Mouse (Mus musculus) forebrain, embryonic 16.5 days (tissue): Measurements from ENCODE around the gene Bhlha15. TPM values are rescaled to one million over a fixed set of nuclear protein-coding genes. Genes with fewer than 3 reads are reported as not detected.

Experiments used
- ATAC-seq: fragments of 200-750 bp; cut with Nextera tagmentation; 2 replicates; pipeline ENCODE4 v1.8.0; 2017; ENCODE audit warnings: mild to moderate bottlenecking, moderate library complexity
- H3K27ac ChIP-seq: fragments of 300-500 bp; sonication (generic); 2 replicates; pipeline ENCODE4 v1.5.1; 2014; ENCODE audit warnings: low read length, control low read depth
- H3K27me3 ChIP-seq: fragments of 300-500 bp; sonication (generic); replicated peaks from 2 replicates; pipeline ENCODE4 v1.6.1; 2014; ENCODE audit warnings: low read length; ENCODE audit not compliant: control insufficient read depth, insufficient read depth
- H3K36me3 ChIP-seq: fragments of 300-500 bp; sonication (generic); 2 replicates; pipeline ENCODE4 v1.6.1; 2014; ENCODE audit not compliant: control insufficient read depth, insufficient read depth
- H3K4me1 ChIP-seq: fragments of 300-500 bp; sonication (generic); replicated peaks from 2 replicates; pipeline ENCODE4 v1.6.1; 2014; ENCODE audit warnings: low read length; ENCODE audit not compliant: control insufficient read depth, insufficient read depth
- H3K4me2 ChIP-seq: fragments of 300-500 bp; sonication (generic); 2 replicates; pipeline ENCODE4 v1.6.1; 2014; ENCODE audit warnings: mild to moderate bottlenecking, low read length, control low read depth
- H3K4me3 ChIP-seq: fragments of 300-500 bp; sonication (generic); replicated peaks from 2 replicates; pipeline ENCODE4 v1.5.1; 2014; ENCODE audit warnings: mild to moderate bottlenecking, low read length, control low read depth
- H3K9ac ChIP-seq: fragments of 300-500 bp; sonication (generic); replicated peaks from 2 replicates; pipeline ENCODE4 v1.6.1; 2014; ENCODE audit warnings: low read depth, low read length, control low read depth
- H3K9me3 ChIP-seq: fragments of 300-500 bp; sonication (generic); 2 replicates; pipeline ENCODE4 v1.6.1; 2016; ENCODE audit warnings: low read length; ENCODE audit not compliant: control insufficient read depth
- WGBS: fragments of 180-500 bp; shearing (Covaris S2); extraction: QIAGEN DNeasy Blood & Tissue Kit; methylation state at CpG from one replicate; pipeline ENCODE4 v1.1.7; 2014; 5-methylcytosine and 5-hydroxymethylcytosine counted together
- polyA plus RNA-seq: library from polyadenylated mRNA; unstranded; fragments of >200 nt; fragmentation: Nextera tagmentation; extraction: Ambion mirVana; gene quantifications from 2 replicates; pipeline ENCODE4 v1.2.1, GENCODE M21; 2015

Bhlha15 gene
- polyA plus RNA-seq, 1 experiment from 2014 or later: 0.05 TPM

DNA sequence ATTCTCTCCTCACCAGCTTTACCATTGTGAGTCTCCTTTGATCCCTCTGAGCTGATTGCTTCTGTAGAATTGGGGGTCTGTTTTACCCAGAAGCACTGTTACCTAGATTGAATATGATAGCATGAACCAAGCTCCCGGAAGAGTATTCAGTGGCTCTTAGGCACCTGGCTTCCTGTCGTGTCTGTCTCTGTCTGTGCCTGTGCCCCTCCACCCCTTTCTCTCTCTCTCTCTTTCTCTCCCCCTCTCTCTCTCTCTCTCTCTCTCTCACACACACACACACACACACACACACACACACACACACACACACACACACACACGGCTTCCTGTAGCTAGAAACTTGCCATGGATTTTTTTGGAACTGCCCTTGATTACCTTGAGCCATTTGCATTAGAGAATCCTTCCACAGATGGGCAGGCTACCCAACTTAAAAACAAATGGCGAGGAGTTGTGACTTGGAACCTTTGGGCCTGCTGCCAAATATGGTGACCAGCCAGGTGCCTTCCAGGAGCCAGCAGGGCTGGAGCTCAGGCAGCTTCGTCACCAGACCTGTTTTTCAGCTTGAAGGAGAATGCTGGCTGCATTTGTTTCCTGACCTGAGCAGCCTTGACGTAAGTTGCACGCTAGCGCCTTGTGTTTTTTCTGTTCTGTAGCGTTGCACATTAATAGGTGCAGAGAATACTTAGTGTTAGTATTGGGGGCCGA lies 27.1 kb upstream of the Bhlha15 start:
- no peak overlapping the region for H3K27ac ChIP-seq
- no peak overlapping the region for H3K4me3 ChIP-seq
- H3K4me1 ChIP-seq: peaks cover 7% of the 10 kb centered on the region; the same call in 1 of the 2 replicates
- no peaks in the 10 kb centered on the region for H3K9me3 ChIP-seq
- no peak overlapping the region for H3K4me2 ChIP-seq
- WGBS: 74% methylated on average over 10 of the region's 10 CpGs
- H3K27me3 ChIP-seq: no peaks in the 10 kb centered on the region
- no peak overlapping the region for H3K9ac ChIP-seq
- no peak for ATAC-seq
- H3K36me3 ChIP-seq: peaks cover 7% of the 10 kb centered on the region

GRCm38 (mm10) chr5:144165756-144166155 lies 24.3 kb upstream of the Bhlha15 start:
- H3K9ac ChIP-seq: no peak overlapping the region
- H3K9me3 ChIP-seq: no peaks in the 10 kb centered on the region
- H3K4me1 ChIP-seq: peaks cover 8% of the 10 kb centered on the region
- peaks cover 11% of the 10 kb centered on the region; the same call in 1 of the 2 replicates for H3K36me3 ChIP-seq
- H3K4me3 ChIP-seq: no peak overlapping the region
- H3K27ac ChIP-seq: no peak overlapping the region
- no peak overlapping the region for H3K4me2 ChIP-seq
- H3K27me3 ChIP-seq: no peaks in the 10 kb centered on the region
- no peak for ATAC-seq
- 90% methylated on average over 3 of the region's 3 CpGs for WGBS

DNA sequence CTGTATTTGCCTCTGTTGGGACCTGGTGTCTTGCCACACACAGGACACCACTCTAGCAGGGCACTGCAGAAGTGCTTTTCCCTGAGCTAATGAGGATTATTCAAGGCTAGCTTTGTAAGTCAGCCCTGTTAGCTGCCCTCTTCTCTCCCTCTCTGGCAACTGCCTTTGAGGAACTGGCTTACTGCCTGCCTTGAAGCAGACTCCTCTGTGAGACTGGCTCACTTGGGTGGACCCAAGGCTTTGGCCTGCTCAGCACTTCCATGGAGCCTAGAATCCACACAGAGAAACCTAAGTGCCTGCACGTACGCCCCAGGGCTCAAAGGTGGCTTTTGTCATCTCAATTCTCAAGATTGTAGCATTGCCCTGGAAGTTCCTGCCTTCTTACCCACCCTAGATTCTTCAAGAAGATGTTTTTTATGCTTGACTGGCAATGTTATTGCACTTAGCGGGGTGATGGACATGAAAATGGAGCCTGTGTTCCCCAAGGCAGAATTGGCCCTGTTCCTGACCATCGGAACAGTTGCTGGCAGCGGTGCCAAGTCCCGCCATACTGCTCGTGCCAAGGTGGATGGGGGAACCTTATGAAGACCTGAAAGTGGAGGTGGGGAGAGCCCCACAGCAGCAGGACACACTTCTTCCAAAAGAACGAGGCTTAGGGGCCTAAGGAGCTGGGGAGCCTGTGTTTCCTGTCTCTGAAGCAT lies 20.7 kb upstream of the Bhlha15 start:
- H3K4me3 ChIP-seq: no peak overlapping the region
- 58% methylated on average over 8 of the region's 8 CpGs for WGBS
- H3K9me3 ChIP-seq: no peaks in the 10 kb centered on the region
- peaks cover 23% of the 10 kb centered on the region for H3K36me3 ChIP-seq
- H3K4me2 ChIP-seq: no peak overlapping the region
- H3K4me1 ChIP-seq: peaks cover 8% of the 10 kb centered on the region
- H3K27ac ChIP-seq: 0 out of 2 replicates have a peak overlapping the region, but pooled peaks have one; percentile 33
- no peak for ATAC-seq
- no peaks in the 10 kb centered on the region for H3K27me3 ChIP-seq
- no peak overlapping the region for H3K9ac ChIP-seq

GRCm38 (mm10) chr5:144173648-144174047 lies 16.4 kb upstream of the Bhlha15 start:
- no peak overlapping the region for H3K9ac ChIP-seq
- H3K4me1 ChIP-seq: peaks cover 6% of the 10 kb centered on the region
- ATAC-seq: no peak
- H3K4me3 ChIP-seq: no peak overlapping the region
- no peaks in the 10 kb centered on the region for H3K27me3 ChIP-seq
- H3K9me3 ChIP-seq: no peaks in the 10 kb centered on the region
- WGBS: 95% methylated on average over 18 of the region's 18 CpGs
- peaks cover 31% of the 10 kb centered on the region for H3K36me3 ChIP-seq
- no peak overlapping the region for H3K4me2 ChIP-seq
- H3K27ac ChIP-seq: no peak overlapping the region

GRCm38 (mm10) chr5:144178216-144178615 lies 11.9 kb upstream of the Bhlha15 start:
- Histone ChIP-seq H3K9me3 (no peaks in the 10 kb centered on the region), H3K4me2 (no peak overlapping the region), H3K27me3 (no peaks in the 10 kb centered on the region), H3K9ac (no peak overlapping the region), H3K36me3 (peaks cover 17% of the 10 kb centered on the region), H3K27ac (no peak overlapping the region), H3K4me3 (no peak overlapping the region), H3K4me1 (no peaks in the 10 kb centered on the region)
- no peak for ATAC-seq
- WGBS: 75% methylated on average over 6 of the region's 6 CpGs

- no peaks in the 10 kb centered on the region for H3K4me1 ChIP-seq
- H3K36me3 ChIP-seq: peaks cover 7% of the 10 kb centered on the region
- no peak overlapping the region for H3K27ac ChIP-seq
- H3K4me2 ChIP-seq: no peak overlapping the region
- H3K27me3 ChIP-seq: no peaks in the 10 kb centered on the region
- no peak overlapping the region for H3K9ac ChIP-seq
- 94% methylated on average over 7 of the region's 7 CpGs for WGBS
- H3K9me3 ChIP-seq: no peaks in the 10 kb centered on the region
- no peak overlapping the region for H3K4me3 ChIP-seq
- no peak for ATAC-seq
Measured at GRCm38 (mm10) chr5:144181249-144181648, 8.8 kb upstream of the Bhlha15 start.

DNA sequence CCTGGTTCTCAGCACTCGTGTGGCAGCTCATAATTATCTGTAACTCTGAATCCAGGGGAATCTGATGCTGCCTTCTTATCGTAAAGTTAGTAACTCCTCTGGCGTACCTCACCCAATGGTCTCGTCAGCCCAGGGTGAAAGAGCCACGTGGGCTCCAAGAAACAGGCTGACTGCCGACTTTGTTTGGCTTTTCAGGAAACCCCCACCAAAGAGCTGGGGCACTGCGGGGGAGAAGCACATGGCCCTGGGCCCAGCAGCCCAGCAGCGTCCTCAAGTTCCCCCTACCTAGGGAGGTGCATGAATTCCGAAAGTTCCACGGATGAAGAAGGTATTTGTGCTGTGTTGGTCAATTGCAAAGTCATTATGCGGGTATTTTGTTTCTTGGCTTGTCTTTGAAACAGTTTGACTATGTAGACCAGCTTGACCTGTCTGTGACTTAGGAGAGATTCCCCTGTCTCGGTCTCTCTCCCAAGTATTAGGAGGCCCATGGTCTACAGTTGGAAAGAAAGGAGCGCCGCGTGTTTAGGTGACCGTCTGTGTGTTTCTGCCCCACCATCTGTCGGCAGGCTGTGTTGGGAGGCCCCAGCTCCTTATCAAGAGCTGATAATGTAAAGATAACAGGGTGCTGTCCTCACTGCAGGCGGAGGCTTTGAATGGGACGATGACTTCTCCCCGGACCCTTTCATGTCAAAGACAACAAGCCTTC lies 7.4 kb upstream of the Bhlha15 start:
- 88% methylated on average over 20 of the region's 20 CpGs for WGBS
- Histone ChIP-seq H3K4me1 (no peaks in the 10 kb centered on the region), H3K9ac (no peak overlapping the region), H3K27ac (no peak overlapping the region), H3K27me3 (no peaks in the 10 kb centered on the region), H3K9me3 (no peaks in the 10 kb centered on the region), H3K4me3 (no peak overlapping the region), H3K4me2 (no peak overlapping the region), H3K36me3 (peaks cover 7% of the 10 kb centered on the region; the same call in 1 of the 2 replicates)
- no peak for ATAC-seq

DNA sequence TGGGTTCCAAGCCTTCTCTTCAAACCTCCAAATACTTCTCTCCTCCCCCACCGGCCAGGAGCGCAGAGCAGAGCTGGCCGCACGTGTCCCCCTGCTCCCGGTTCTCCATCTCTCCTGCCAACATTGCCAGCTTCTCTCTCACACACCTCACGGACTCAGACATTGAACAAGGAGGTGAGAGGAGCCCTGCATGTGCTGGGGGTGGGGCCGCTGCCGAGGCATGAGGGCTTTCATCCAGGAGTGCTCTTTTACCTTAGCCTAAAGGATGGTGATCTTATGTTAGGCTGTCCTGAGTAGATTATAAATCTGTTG lies 6.9 kb upstream of the Bhlha15 start:
- Histone ChIP-seq H3K27ac (no peak overlapping the region), H3K27me3 (no peaks in the 10 kb centered on the region), H3K4me3 (no peak overlapping the region), H3K9ac (no peak overlapping the region), H3K9me3 (no peaks in the 10 kb centered on the region), H3K4me1 (no peaks in the 10 kb centered on the region), H3K4me2 (no peak overlapping the region), H3K36me3 (peaks cover 7% of the 10 kb centered on the region; the same call in 1 of the 2 replicates)
- no peak for ATAC-seq
- WGBS: 80% methylated on average over 8 of the region's 8 CpGs

GRCm38 (mm10) chr5:144183647-144184335 lies 6.3 kb upstream of the Bhlha15 start:
- Histone ChIP-seq H3K4me3 (no peak overlapping the region), H3K36me3 (peaks cover 7% of the 10 kb centered on the region; the same call in 1 of the 2 replicates), H3K4me2 (no peak overlapping the region), H3K9ac (no peak overlapping the region), H3K27ac (no peak overlapping the region), H3K9me3 (no peaks in the 10 kb centered on the region), H3K4me1 (no peaks in the 10 kb centered on the region), H3K27me3 (no peaks in the 10 kb centered on the region)
- 83% methylated on average over 7 of the region's 7 CpGs for WGBS
- ATAC-seq: no peak
